Mouse (Mus musculus) thymus, postnatal 0 days (tissue): ENCODE measurements around the gene Tmem159. TPM values are rescaled to one million over a fixed set of nuclear protein-coding genes. Genes with fewer than 3 reads are reported as not detected.

ENCODE experiments used
- DNase-seq: peaks from one replicate; pipeline ENCODE4 v3.0.0-alpha.2; 2015; ENCODE audit warnings: low spot score
- polyA plus RNA-seq: library from polyadenylated mRNA; unstranded; fragments of >200 nt; fragmentation: Nextera tagmentation; extraction: Ambion mirVana; gene quantifications from 2 replicates; pipeline ENCODE4 v1.2.1, GENCODE M21; 2015

The Tmem159 gene
- polyA plus RNA-seq, 1 experiment from 2014 or later = 13.2 TPM

DNA sequence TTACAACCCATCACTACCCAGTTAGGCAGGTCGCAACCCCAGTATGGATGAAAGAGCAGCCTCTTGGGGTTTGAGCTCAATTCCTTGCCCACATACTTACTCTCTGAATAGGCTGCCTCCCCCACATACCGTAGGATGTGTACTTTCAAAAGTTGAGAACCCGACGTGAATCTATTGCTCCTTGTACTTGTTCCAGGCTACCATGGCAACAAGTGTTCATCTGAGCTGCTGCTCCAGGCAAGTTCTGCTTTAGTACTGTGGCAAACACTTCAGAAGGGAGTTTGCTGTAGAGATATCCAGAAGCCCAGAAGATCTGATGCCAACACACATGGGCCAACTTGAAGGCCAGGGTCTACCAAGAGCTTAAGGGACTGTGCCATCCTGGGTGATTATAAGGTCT lies 26.8 kb downstream of the Tmem159 start:
- DNase-seq = no peak

DNA sequence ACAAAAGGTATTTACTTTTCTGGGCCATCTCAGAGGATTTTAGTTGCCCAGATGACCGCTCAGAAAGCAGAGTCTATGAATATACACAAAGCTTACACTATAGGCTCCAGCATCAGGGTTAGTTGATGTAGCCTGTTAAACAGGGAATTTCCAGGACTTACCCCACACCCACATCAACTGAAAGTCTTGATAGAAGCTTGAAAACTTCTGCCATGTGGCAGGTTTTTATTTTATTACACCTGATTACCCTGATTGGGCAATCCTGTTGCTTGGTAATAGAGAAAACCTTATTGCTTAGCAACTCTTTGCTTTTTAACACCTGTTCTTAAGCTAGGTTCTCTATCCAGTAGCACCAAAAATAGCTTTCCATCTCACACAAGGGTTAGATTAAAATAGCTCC lies 40.6 kb downstream of the Tmem159 start:
- no peak for DNase-seq

DNA sequence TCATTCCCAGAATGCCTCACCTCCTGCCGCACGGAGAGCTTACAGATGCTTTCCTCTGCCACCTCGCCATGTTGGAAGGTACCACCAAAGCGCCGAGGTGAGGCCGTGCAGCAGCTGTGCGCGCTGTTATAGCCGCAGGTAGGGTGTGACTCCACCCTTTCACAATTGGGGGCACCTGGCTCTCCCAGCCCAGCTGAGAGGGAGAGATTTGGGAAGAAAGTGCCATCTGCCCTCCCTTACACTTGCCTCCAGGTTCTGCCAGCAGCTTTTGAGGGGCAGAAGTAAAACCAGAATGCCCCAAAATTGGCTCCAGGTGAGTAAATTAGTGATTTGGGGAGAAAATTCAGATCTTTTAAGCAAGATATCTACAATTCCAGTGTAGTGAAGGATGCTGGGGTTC lies 43.0 kb downstream of the Tmem159 start, which contains the start of gene Zp2:
Gene Zp2 (minus strand): TSS at position 101 of the 400 bp plus-strand sequence.
- no peak for DNase-seq

DNA sequence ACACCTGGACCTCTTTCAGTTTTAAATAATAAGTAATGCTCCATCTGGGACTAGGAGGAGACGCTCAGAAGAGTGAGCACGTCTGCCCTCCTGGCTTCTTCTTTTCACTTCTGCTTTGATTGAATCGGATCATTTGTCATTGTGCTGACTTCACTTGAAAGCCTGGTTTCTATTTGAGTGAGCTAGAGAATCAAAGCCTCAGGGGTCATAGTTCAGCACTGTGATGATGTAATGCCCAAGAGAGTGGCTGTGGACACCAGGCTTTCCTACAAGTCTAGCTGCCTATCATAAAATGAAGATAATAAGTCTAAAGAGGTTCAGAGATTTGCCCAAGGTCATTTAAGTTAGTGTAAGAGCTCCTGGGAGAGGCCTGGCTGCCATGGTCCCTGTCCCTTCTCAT lies 48.1 kb downstream of the Tmem159 start:
- DNase-seq = no peak

DNA sequence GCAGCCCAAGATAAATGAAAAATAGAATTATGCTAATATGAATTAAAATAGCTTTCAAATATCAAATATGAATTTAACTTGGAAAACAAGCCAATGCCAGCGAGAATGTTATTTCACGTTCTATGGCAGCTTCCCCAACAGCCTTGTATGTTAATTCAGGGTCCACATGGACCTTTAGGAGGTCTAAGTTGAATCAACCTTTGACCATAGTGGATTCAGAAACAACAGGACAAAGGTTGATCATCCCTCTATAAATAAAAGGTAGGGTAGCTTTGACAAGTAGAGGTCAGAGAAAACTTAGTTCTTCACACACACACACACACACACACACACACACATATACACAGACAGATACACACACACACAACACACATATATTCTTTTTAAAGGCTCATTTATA lies 48.7 kb downstream of the Tmem159 start:
- no peak for DNase-seq

DNA sequence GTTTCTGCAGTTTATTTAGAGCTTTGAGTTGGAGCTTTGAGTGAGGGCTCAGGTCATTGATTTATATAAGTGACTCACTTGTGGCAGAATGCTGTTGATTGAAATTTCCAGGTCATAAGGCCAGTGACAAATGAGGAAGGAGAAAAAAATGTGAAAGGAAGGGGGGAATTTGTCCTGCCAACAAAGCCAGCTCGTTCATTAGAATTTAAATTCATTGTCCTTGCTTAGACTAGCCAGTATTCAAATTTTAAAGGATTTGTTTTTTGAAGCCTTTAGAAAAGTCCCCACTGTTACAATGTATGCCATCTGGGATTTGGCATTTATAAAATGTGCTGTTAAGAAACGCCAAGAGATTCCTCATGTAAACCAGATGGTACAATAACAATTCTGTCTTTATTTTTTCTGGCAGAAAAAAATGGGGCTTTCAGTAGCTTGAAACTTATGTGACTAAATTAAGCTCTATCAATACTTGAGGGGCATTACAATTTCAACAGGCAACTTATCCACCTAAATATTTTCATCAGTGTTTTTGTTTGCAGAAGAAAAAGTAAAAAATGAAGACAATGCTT lies 54.8 kb downstream of the Tmem159 start:
- DNase-seq = no peak

DNA sequence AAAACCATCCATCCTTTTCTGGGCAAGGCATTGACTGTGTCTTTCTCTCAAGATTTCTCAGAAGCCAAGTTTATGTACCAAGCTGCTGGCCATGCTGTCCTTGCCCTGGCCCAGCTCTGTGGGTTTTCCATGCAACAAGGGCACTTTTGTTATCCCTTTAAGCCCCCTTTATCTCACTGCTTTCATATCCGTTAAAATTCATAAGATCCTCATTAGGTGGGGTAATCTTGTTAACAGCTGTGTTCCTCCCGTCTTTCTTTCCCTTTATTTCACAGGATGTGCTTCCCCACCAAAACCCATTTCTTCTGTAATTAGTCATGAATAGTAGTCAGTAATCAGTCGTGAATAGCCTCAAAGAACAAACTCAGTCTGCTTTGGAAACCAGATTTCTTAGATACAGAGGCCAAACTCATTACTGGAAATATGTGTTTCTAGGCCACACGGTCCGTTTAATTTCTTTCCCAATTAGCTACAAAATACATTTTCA lies 55.5 kb downstream of the Tmem159 start:
- no peak for DNase-seq

DNA sequence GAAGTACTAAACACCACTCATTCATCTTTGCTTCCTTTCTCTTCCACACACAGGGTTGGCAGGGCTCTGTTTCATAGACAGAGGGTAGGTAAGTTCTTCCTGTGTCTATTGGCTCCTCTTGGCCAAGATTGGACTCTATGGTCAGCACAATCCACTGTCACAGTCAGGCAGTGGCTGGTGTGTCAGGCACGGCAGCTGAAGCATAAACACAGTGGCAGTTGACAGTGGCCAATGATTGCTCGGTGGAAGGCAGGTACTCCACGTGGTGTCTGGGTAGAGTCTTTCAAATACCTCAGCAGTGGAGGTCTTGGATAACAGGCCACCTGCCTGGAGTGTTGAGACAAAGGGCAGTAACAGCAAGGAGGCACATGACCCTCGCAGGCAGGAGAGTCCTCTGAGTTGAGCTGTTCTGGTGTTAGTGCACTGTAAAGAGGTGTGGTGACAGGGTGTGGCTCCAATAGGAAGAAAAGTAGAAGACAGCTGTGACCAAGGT lies 56.0 kb downstream of the Tmem159 start:
- no peak for DNase-seq

DNA sequence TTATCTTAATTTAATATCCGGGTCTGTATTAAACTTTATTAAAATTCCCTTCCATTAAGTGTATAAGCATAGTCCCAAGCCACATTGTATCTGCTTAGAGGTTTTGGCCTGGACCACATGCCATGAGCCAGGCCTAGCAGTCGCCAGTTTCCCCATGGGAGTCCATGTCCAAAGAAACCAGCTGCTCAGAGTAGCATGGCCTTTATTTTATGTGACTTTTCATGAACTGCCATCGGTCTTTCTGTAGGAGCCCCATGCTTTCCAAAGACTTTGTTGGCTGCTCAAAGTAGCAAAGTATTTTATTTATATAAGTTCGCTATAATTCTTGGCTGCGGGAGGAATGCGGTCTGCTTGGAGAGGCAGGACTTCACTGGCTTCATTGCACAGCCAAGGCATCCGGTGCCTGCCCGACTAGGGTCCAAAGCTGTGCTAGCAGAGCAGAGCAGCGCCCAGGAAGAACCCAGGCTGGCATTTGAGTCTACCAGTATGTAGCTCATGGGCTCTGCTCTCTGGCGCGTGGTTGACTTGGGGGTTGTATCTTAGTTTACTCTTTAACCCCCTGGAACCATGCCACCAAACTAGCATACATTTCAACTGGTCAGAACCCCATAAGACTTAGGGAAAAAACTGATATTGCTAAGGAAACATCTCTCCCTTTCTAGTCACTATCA lies 61.6 kb downstream of the Tmem159 start:
- no peak for DNase-seq

Other genes with a start within 250 kb of the Tmem159 start
- 10.6 and 10.7 TPM in 2 replicates for gene Lyrm1, start 206.5 kb upstream of the Tmem159 start, polyA plus RNA-seq
- 6.5 TPM in 2 replicates for gene Dcun1d3, start 206.1 kb upstream of the Tmem159 start, polyA plus RNA-seq
- 0.05 and 0.17 TPM in 2 replicates for gene Dnah3, start 7.1 kb upstream of the Tmem159 start, polyA plus RNA-seq
- gene Zp2, start 42.9 kb downstream of the Tmem159 start, polyA plus RNA-seq = 0.46 and 0.61 TPM in 2 replicates
- gene Anks4b, start 71.5 kb downstream of the Tmem159 start, polyA plus RNA-seq = 0.04 and 0.09 TPM in 2 replicates
- gene Crym, start 99.8 kb downstream of the Tmem159 start, polyA plus RNA-seq = 1.2 and 1.4 TPM in 2 replicates
- not detected in 2 replicates for gene Abca14, start 101.6 kb downstream of the Tmem159 start, polyA plus RNA-seq
- 0.07 TPM in 1 of 2 replicates, not detected in the other for gene Abca15, start 226.3 kb downstream of the Tmem159 start, polyA plus RNA-seq